Mouse (Mus musculus) fat pad, adult 2 months (tissue): ENCODE measurements around the gene Pcx.
A peak's percentile ranks its signal among the peaks of the same experiment; 100 is the strongest.

Experiments used
- DNase-seq: peaks from one replicate; pipeline ENCODE4 v3.0.0-alpha.2; 2011; ENCODE audit warnings: low read depth, low spot score; ENCODE audit errors: extremely low read depth

Pcx gene

GRCm38 (mm10) chr19:4496535-4497262 lies 13.6 kb upstream of the Pcx start:
- no peak for DNase-seq

- peak; percentile 88 for DNase-seq
Observed at GRCm38 (mm10) chr19:4497263-4497973, 12.9 kb upstream of the Pcx start.

- DNase-seq, result no peak
Observed at GRCm38 (mm10) chr19:4498062-4498933, 12.0 kb upstream of the Pcx start, which contains the start of gene 2010003K11Rik. 2010003K11Rik (minus strand) TSS chr19:4498583.

GRCm38 (mm10) chr19:4502701-4503100 lies 7.6 kb upstream of the Pcx start:
- no peak for DNase-seq

GRCm38 (mm10) chr19:4504830-4505229 lies 5.4 kb upstream of the Pcx start:
- peak; percentile 88 for DNase-seq

GRCm38 (mm10) chr19:4507746-4508145 lies 2.5 kb upstream of the Pcx start:
- DNase-seq, result no peak

- no peak for DNase-seq
Observed at GRCm38 (mm10) chr19:4511116-4511841, 1.0 kb downstream of the Pcx start.

- no peak for DNase-seq
Observed at GRCm38 (mm10) chr19:4513236-4513858, 3.1 kb downstream of the Pcx start.

- no peak for DNase-seq
Observed at GRCm38 (mm10) chr19:4515746-4516145, 5.5 kb downstream of the Pcx start.

GRCm38 (mm10) chr19:4516288-4516687 lies 6.0 kb downstream of the Pcx start:
- no peak for DNase-seq

GRCm38 (mm10) chr19:4517483-4517882 lies 7.2 kb downstream of the Pcx start:
- DNase-seq, result no peak

- DNase-seq, result no peak
Observed at GRCm38 (mm10) chr19:4521426-4522050, 11.3 kb downstream of the Pcx start.

- no peak for DNase-seq
Observed at GRCm38 (mm10) chr19:4534646-4535045, 24.4 kb downstream of the Pcx start.

- DNase-seq, result no peak
Observed at GRCm38 (mm10) chr19:4535922-4536321, 25.6 kb downstream of the Pcx start.

- DNase-seq, result peak; percentile 91
Observed at GRCm38 (mm10) chr19:4536606-4537005, 26.3 kb downstream of the Pcx start.

- DNase-seq, result no peak
Observed at GRCm38 (mm10) chr19:4540263-4540662, 30.0 kb downstream of the Pcx start.

GRCm38 (mm10) chr19:4540992-4541391 lies 30.7 kb downstream of the Pcx start:
- no peak for DNase-seq

- no peak for DNase-seq
Observed at GRCm38 (mm10) chr19:4542081-4542480, 31.8 kb downstream of the Pcx start.

- no peak for DNase-seq
Observed at GRCm38 (mm10) chr19:4545091-4545490, 34.8 kb downstream of the Pcx start.

- no peak for DNase-seq
Observed at GRCm38 (mm10) chr19:4545841-4546240, 35.6 kb downstream of the Pcx start.
